Mouse (Mus musculus): ENCODE measurements around the gene Spty2d1.
"Not testable (repeated sequence)": the region's sequence is repeated elsewhere in the genome, so short reads cannot be mapped to it uniquely, and the experiment has no call there.

Gene Spty2d1

GRCm38 (mm10) chr7:47019641-47020040 is 11.4 kb upstream of the Spty2d1 start:
- no peak for DNase-seq

- DNase-seq = no peak
Measured at GRCm38 (mm10) chr7:47017146-47017545, 8.9 kb upstream of the Spty2d1 start.

DNA sequence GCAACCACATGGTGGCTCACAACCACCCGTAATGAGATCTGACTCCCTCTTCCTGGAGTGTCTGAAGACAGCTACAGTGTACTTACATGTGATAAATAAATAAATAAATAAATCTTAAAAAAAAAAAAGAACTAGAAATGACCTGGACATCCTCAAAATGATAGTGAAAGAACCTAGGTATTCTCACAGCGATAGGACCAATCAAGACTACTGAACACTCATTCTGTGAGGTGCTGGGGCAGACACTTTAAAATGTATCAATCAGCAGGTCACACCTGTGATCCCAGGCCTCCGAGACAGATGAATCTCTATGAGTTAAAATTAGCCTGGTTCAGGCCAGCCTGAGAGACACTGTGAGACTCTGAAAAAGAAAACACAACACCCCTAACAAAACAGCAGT is 8.4 kb upstream of the Spty2d1 start:
- DNase-seq = no peak

DNA sequence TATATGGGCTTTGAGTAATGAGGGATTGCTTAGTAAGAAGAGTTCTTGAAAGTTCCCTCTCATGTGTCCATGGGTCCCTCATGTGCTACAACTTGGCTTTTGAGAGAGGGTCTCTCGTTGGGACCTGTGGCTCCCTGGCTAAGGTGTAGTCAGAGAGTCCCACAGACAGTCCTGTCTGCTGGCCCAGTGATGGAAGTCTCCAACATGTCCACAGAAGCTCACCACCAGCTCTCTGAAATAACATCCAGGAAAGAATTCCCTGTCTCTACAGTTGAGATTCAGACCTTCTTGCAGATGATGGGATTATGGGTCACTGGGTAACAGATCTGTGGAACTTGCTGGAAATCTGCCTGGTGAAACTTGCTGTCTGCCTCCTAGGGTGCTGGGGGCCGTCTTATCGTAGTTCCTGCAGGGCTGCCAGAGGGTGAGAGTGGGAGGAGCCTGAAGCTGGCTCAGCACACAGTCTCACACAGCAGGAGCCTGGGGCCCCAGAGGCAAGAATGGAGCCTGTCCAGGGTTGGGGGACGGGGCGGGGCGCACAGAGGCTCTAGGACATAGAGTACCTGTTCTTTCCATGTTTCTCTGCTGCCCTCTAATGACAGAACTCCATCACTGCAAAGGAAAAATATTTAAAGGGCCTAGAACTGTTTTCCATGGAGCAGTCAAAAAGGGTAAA is 7.3 kb upstream of the Spty2d1 start:
- peak; percentile 91 for DNase-seq

DNA sequence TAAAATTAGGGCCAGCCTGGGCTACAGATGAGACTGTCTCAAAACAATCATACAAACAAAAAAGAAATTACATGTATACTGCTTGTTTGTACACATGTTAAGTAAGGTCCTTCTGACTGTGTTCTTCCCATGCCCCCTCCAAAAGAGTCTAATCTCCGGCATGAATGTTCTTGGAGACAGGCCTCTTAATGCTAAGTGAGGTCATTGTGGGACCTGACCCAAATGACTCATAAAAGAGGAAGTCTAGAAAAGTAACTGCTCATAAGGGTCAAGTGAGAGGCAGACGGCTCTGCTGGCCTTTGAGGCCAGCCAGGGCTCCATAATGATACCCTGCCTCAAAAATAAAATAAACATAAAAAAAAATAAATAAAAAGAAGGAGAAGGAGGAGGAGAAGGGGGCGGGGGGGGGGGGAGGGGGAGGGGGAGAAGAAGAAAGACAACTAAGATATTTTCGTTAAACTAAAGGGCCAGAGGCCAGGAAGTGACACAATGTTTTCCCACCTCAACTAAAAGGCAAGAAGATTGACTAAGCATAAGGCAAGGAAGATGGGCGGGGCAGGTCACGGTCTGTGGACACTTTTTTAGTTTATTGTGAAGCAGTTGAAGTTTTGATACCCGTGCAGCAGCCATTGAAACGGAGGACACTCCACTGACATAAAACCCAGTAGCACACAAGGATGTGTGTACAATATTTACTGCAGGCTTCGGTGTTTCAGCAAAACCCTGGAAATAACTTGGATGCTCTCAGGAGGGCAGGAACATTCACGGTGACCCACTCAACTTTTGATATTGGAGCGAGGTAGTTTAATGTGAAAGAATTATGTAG is 6.6 kb upstream of the Spty2d1 start:
- no peak for DNase-seq

- no peak for DNase-seq
Measured at GRCm38 (mm10) chr7:47013131-47013767, 5.0 kb upstream of the Spty2d1 start.

DNA sequence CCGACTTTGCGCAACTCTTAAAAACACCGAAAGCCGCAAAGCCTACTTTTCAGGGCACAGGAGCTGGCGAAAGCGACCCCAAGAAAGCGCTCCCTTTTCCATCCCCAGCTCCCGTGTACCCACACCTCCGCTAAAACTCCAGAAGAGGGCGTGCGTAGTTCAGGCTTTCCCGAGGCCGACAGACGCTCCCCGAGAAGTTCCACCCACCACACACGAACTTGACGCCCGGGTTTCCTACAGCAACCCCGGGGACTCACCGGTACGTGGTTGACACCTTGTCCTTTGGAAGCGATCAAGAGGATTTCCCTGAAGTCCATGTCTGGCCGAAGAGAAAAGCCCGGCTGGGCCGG is 418 bp downstream of the Spty2d1 start:
- DNase-seq = no peak

- no peak for DNase-seq
Measured at GRCm38 (mm10) chr7:47007109-47007780, 966 bp downstream of the Spty2d1 start.

DNA sequence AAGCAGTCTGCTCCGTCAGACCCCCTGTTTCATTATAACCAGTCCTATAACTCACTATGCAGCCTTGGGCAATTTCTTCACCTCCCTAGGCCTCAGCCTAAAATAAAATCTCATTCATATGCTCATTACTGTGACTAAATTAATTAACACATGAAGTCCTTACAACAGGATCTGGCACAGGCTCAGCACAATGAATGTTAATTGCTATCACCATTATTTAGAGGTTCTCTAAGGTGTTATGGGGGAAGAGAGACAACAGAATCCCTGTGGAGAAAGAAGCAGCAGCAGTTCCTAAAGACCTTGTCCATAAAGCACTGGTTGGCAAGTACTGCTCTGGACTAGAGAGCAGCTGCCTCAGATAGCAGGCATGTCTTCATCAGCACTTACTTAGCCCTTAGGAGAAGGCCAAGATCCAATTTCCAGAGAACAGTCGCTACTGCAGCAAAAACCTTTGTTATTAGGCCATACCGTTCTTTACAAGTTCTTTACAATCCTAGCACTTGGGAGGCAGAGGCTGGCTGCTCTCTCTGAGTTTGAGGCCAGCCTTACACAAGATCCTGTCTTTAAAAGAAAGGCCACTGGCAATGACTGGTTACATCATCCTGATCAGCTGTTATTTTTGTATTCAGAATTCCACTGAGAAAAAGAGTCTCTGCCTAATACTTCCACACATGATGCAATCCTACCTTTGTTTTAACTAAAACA is 4.6 kb downstream of the Spty2d1 start:
- DNase-seq = no peak

DNA sequence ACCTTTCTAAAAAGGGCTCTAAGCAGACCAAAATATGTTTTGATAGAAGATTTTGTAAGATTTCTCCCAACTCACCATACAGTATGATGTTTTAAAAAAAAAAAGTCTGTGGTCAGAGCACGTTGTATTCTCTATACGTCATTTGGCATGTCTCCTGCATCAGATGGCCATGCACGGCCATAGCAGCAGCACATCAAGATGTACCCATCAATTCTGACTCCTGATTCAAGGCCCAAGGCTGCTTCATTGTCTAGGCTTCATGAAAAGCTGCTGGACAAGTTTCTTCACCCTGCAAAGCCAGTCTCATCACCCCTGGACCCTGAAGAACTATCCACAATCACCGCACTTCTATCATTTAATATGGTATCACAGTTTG is 6.3 kb downstream of the Spty2d1 start:
- no peak for DNase-seq

- DNase-seq = no peak
Measured at GRCm38 (mm10) chr7:47001125-47001899, 6.9 kb downstream of the Spty2d1 start.

DNA sequence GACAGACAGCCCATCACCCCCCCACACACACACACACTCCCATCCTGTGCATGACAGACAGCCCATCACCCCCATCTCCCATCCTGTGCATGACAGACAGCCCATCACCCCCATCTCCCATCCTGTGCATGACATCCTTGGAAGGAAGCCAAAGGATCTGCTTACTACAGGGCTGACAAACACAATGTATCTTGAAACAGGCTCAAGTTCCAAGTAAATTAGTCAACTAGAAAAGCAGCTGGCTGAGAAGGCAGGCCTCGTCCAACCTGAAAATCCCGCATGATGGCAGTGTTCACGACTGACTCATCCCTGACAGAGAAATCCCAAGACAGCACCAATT is 7.6 kb downstream of the Spty2d1 start:
- peak; percentile 36 for DNase-seq

GRCm38 (mm10) chr7:46999983-47000643 is 8.1 kb downstream of the Spty2d1 start:
- DNase-seq = no peak

- no peak for DNase-seq
Measured at GRCm38 (mm10) chr7:46998942-46999341, 9.3 kb downstream of the Spty2d1 start.

DNA sequence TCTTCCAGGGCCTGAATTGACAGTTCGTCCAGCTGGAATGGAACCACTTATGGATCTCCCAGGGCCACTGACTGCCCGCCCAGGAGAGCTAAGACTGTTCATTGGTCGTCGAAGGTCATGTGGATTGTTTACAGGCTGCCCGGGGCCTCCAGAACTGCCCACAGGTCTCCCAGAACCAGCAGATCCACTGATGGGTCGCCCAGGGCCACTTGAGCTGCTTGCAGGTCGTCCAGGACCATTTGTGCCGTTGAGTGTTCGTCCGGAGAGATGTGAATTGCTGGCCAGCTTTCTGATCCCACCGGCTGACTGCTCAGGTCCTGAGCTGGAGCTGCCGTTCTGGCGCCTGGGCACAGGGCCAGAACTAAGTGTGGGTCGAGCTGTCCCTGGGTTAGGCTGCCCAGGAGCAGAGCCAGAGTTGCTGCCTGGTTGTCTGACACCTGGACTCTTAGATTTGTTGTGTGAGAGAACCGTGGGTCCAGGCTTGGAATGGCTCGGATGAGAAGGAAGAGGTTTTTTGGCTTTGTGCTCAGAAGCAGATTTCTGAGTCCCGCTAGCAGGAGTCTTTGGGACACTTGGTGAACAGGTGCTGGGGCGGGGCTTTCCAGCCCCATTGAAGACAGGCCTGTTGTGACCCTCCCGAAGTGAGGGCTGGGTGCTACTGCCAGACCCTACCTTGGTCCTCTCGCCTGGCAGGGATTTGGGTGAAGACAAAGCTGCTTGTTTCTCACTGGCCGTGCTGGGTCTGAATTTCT is 10.4 kb downstream of the Spty2d1 start:
- DNase-seq = peak; percentile 63

- DNase-seq = no peak
Measured at GRCm38 (mm10) chr7:46997008-46997407, 11.2 kb downstream of the Spty2d1 start.

GRCm38 (mm10) chr7:46995558-46995957 is 12.7 kb downstream of the Spty2d1 start:
- DNase-seq = no peak

GRCm38 (mm10) chr7:46993079-46993478 is 15.1 kb downstream of the Spty2d1 start:
- DNase-seq = no peak

- not testable (repeated sequence) for DNase-seq
Measured at GRCm38 (mm10) chr7:46989387-46989786, 18.8 kb downstream of the Spty2d1 start.

GRCm38 (mm10) chr7:46987073-46987472 is 21.1 kb downstream of the Spty2d1 start:
- no peak for DNase-seq

GRCm38 (mm10) chr7:46986646-46987045 is 21.6 kb downstream of the Spty2d1 start:
- DNase-seq = peak; percentile 32

All from kidney, postnatal 10 days (tissue).